Mouse (Mus musculus) lung, adult 2 months (tissue): Measurements from ENCODE around the gene Htra3.

ENCODE experiments used
- CTCF ChIP-seq: fragments of 200-500 bp; IDR thresholded peaks from 2 replicates; pipeline ENCODE4 v1.5.1; 2011; ENCODE audit warnings: mild to moderate bottlenecking, low read length, control low read depth; ENCODE audit not compliant: insufficient read depth
- POLR2A ChIP-seq: fragments of 200-500 bp; IDR thresholded peaks from 2 replicates; pipeline ENCODE4 v1.6.1; 2011; ENCODE audit warnings: low read depth, mild to moderate bottlenecking, control low read depth, low read length, borderline replicate concordance; ENCODE audit errors: extremely low read depth

DNA sequence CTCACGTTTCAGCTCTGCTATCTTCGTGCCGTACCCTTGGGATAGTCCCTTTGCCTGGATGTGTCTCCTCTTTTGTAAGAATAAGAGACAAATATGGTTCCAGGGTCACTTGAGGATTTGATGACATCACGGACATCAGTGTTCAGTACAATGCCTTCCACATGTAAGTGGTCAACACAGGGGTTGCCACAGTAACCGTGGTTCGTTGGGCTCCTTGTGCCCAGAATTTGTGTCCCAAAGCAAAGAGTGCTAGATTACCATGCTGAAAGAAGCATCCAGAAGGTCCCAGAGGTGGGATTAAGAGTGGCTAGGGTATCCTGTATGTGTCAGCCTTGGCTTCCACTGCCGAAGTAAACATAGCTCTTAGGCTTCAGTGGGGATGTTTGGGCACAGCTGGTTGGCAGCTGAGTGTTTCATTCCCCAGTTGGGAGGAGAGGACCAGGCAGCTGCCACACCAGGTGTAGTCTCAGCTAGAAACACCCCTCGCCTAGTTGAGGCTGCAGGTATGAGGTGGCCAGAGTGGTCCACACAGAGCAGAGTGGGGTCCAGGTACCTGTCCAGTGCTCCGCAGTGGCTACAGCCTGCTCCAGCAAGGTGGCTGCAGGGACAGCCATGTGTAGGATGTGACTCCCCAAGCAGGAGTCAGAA lies 36.1 kb downstream of the Htra3 start:
- TF ChIP-seq CTCF (no peak), POLR2A (no peak)
